15 mouse cellular contexts compared by ENCODE assay signal in genomic region chr15:51392449-51393405, GRCm38 (mm10).
DNase-seq lines count a peak whose midpoint lies in the region; ATAC-seq lines count a peak whose summit lies in the region.
"Had no signal": no experiment of that assay in that cellular context is flagged by ENCODE, and none has a peak within 500 bp of the region (broad histone marks: within the 10 kb centered on the region; RNA-seq: fewer than 3 reads in every experiment).

No protein-coding gene starts in this region.

- H3K36me3 ChIP-seq in forebrain, embryonic 13.5 days (ENCODE audit: poor library complexity, severe bottlenecking), result no peaks in the 10 kb centered on the region
- no peaks in the 10 kb centered on the region for H3K36me3 ChIP-seq in forebrain, embryonic 10.5 days (replicated peaks)
- H3K36me3 ChIP-seq: intestine, embryonic 15.5 days had no signal

- no peaks in the 10 kb centered on the region for H3K9me3 ChIP-seq in forebrain, embryonic 13.5 days (replicated peaks)
- no peaks in the 10 kb centered on the region for H3K9me3 ChIP-seq in forebrain, embryonic 10.5 days
- H3K9me3 ChIP-seq: intestine, embryonic 15.5 days had no signal

- no peak overlapping the region for H3K9ac ChIP-seq in forebrain, embryonic 13.5 days
- H3K9ac ChIP-seq: intestine, embryonic 15.5 days; liver, postnatal 0 days had no signal

- no peak overlapping the region for H3K4me3 ChIP-seq in forebrain, embryonic 13.5 days
- no peak overlapping the region for H3K4me3 ChIP-seq in forebrain, embryonic 10.5 days
- H3K4me3 ChIP-seq: intestine, embryonic 15.5 days had no signal

- ATAC-seq in forebrain, embryonic 13.5 days, result peak; percentile 19; the same call in 1 of the 2 replicates
- ATAC-seq: intestine, embryonic 15.5 days; liver, postnatal 0 days had no signal

- WGBS in forebrain, embryonic 13.5 days, result 86% methylated on average over 7 of the region's 7 CpGs
- WGBS in forebrain, embryonic 10.5 days, result 87% methylated on average over 7 of the region's 7 CpGs

- no peak overlapping the region for H3K4me2 ChIP-seq in forebrain, embryonic 13.5 days
- H3K4me2 ChIP-seq: intestine, embryonic 15.5 days had no signal

- no peaks in the 10 kb centered on the region for H3K27me3 ChIP-seq in forebrain, embryonic 13.5 days
- H3K27me3 ChIP-seq in forebrain, embryonic 10.5 days (ENCODE audit: poor library complexity, severe bottlenecking), result no peaks in the 10 kb centered on the region
- H3K27me3 ChIP-seq: intestine, embryonic 15.5 days had no signal

- H3K27ac ChIP-seq in forebrain, embryonic 13.5 days, result no peak overlapping the region
- H3K27ac ChIP-seq in forebrain, embryonic 10.5 days, result no peak overlapping the region

- no peak for DNase-seq in forebrain, embryonic 10.5 days (ENCODE audit: extremely low spot score, low spot score)
- peak; percentile 11 for DNase-seq in layer of hippocampus, adult 9-11 months
- no peak for DNase-seq in layer of hippocampus, postnatal 25 days (ENCODE audit: extremely low spot score in 1 of 2, low spot score in 1 of 2)
- DNase-seq in right cerebral cortex, adult 2 months (ENCODE audit: low spot score in 2 of 2), result peak; percentile 24 to 33
- no peak for DNase-seq in right cerebral cortex, postnatal 4 days
- DNase-seq in gastrocnemius, adult 18-20 months (ENCODE audit: low spot score), result no peak
- no peak for DNase-seq in liver
- DNase-seq: B cell, adult 2 months; cerebellum, adult 18-20 months; heart, adult 11 months; kidney, postnatal 4 days; liver, postnatal 0 days; spleen, adult 18-20 months had no signal

- no peaks in the 10 kb centered on the region for H3K4me1 ChIP-seq in forebrain, embryonic 13.5 days
- peaks cover 6% of the 10 kb centered on the region; the same call in 1 of the 2 replicates for H3K4me1 ChIP-seq in forebrain, embryonic 10.5 days
- H3K4me1 ChIP-seq: intestine, embryonic 15.5 days had no signal

Comparison
In these comparisons a context has a peak if more than half of its experiments do, and no peak if none do; other contexts are left out.
1. DNase-seq: peak in layer of hippocampus, adult 9-11 months (single experiment) and right cerebral cortex, adult 2 months (2 of 2); none in forebrain, embryonic 10.5 days (single experiment), layer of hippocampus, postnatal 25 days (0 of 2), right cerebral cortex, postnatal 4 days (single experiment), gastrocnemius, adult 18-20 months (single experiment) and liver (single experiment).